Mouse (Mus musculus) G1E-ER4 (cell line): ENCODE data around the gene Bricd5. TPM values are rescaled to one million over a fixed set of nuclear protein-coding genes. Genes with fewer than 3 reads are reported as not detected.

Experiments used
- GATA1 ChIP-seq: IDR thresholded peaks from one replicate; pipeline ENCODE4 v1.8.0; 2012; ENCODE audit warnings: low read length, inconsistent platforms
- polyA plus RNA-seq: library from polyadenylated mRNA; stranded (reverse); fragments of >175 nt; gene quantifications from 2 replicates; pipeline ENCODE4 v1.2.3, GENCODE M21; 2012

Gene Bricd5
- polyA plus RNA-seq, 1 experiment: 0.10 TPM

DNA sequence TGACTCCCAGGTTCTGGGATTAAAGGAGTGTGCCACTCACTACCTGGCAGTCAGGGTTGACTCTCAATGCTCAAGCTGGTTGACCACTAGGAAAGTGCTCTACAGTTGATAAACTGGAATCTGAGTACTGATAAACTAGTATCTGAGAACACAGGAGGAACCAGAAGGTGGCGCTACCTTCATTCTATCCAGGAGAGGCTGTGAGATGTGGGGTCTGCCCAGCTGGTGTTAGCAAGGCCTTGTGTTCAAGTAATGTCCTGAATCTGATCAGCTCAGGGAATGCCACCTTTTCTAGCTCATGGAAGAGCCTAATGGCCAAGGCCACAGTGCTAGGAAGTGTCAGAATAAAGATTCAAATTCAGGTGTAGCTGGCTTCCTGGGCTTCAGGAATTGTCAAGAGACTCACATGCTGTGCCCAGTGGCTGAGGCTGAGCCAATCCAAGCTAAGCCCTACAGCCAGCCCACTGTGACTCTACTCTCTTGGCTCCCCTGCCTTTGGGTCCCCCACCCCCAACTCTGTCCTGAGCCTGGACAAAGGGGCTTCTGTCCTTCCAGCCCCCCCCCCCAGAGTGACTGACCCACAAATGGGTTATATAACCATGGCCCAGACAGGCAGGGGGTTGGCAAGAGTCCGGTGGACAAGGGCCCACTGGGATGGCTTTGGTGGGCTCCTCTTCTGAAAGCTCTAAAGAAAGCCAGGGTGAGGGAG is 21.1 kb downstream of the Bricd5 start:
- TF ChIP-seq GATA1: no peak

DNA sequence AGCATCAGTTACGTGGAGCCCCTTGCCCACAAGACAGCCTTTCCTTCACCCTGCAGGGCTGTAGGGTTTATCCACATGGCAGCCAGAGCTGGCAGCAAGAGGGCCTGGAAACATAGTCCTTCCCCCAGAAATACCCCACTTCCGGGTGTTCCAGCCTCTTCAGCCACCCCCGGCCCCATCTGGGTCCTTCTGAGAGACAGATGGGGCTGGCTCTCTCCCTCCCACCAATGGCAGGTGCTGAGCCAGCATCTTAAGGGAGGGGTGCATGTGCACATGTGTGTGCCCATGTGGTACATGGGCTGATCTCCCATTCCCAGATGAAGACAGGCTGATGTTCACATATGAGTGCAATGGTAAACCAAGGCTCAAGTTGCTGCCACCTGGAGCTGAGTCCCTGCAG is 21.8 kb downstream of the Bricd5 start:
- no peak for TF ChIP-seq GATA1

DNA sequence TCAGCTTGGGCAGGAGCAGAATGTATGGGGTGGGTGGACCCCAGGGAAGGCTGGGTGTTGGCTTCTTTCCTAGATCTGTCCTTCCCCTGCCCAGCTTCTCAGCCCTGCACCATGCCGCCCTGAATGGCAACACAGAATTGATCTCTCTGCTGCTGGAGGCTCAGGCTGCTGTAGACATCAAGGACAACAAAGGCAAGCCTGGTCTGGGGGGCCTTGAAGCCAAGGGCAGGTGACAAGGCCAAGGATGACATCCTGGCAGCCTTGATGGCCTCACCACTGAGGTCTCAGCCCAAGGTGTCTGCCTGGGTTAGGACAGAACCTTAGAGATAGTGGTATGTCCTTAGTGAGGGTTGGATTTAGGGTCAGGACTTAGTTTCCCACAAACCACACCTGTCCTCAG is 22.3 kb downstream of the Bricd5 start:
- TF ChIP-seq GATA1: no peak

DNA sequence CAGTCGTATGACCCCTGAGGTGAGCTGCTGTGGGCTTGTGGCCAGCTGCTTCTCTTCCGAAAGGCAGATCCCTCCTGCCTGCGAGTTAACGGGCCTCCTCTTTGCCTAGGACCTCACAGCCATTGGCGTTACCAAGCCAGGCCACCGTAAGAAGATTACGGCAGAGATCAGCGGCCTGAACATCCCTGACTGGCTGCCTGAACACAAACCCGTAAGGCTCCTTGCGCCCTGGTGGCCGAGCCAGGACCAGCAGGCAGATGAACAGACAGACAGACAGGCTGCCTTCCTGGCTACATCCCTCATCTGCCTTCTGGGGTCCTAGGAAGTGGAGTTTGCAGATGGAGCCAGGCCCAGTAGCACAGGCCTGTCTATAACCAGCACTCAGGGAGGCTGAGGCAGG is 28.5 kb downstream of the Bricd5 start:
- TF ChIP-seq GATA1: no peak

DNA sequence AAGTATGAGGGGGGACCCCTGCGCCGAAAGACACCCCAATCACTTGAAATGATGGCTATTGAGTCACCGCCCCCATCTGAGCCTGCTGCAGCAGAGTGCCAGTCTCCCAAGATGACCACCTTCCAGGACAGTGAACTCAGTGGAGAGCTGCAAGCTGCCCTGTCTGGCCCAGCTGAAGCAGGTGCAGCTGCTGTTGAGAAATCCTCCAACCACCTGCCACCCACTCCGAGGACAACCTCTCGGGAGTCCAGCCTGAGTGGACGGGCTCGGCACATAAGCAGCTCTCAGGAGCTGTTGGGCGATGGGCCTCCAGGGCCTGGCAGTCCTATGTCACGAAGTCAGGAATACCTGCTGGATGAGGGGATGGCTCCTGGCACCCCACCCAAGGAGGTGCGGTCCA is 30.4 kb downstream of the Bricd5 start:
- no peak for TF ChIP-seq GATA1

DNA sequence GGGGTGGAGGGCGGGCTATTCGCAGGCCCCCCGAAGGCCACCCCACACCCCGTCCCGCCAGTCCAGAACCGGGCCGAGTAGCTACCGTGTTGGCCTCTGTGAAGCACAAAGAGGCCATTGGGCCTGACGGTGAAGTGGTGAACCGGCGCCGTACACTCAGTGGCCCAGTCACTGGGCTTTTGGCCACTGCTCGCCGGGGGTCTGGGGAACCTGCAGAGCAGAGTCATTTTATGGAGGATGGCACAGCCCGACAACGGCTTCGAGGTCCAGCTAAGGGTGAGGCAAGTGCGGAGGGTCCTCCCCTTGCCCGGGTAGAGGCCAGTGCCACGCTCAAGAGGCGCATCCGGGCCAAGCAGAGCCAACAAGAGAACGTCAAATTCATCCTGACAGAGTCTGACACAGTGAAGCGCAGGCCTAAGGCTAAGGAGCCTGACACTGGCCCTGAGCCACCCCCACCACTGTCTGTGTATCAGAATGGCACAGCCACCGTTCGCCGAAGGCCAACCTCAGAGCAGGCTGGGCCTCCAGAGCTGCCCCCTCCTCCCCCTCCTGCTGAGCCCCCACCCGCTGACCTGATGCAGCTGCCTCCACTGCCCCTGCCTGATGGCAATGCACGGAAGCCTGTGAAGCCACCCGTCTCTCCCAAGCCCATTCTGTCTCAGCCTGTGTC is 31.7 kb downstream of the Bricd5 start:
- no peak for TF ChIP-seq GATA1

DNA sequence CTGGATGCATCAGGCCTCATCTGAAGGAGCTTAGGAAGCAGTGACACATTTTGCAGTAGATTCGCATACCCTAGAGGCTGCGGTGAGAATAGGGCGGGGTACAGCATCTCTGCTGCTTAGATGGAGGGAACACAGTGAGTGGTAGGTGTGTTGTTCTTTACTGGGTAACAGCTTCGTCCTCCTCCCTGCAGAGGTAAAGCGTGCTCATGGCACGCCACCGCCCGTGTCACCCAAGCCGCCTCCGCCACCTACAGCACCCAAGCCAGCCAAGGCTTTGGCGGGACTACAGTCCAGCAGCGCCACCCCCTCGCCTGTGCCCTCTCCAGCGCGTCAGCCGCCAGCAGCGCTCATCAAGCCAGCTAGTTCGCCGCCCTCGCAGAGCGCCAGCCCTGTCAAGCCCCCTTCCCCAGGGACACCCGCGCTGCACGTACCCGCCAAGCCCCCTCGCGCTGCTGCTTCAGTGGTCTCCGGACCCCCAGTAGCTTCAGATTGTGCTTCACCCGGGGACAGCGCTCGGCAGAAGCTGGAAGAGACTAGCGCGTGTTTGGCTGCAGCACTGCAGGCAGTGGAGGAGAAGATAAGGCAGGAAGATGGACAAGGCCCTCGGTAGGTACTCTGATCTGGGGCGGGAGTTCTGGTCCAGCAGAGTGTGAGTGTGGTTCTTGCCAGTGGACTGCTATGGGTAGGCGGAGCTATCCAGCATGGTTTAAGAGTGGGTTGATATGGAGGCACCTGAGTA is 32.8 kb downstream of the Bricd5 start:
- no peak for TF ChIP-seq GATA1

DNA sequence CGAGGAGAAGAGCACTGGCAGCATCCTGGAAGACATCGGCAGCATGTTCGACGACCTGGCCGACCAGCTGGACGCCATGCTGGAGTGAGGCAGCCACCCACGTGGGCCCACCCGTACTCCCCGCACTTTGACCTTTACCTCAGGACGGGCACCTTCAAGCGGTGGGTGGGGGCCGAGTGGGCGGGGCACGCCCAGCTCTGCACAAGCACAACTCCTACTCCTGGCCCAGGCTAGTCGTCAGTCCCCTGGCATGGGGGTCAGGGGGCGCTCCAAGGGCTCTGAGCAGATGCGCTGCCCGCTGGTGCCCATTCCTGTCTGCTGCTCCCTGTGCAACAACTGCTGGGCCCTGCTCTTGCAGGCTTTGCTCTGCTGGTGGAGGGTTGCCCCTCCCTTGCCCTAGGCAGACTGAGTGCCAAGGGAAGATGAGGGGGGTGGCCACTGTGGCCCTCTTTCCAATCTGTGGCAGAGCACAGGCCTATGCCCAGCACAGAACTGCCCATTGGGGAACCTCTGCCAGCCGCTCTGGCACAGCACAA is 33.5 kb downstream of the Bricd5 start:
- TF ChIP-seq GATA1: no peak

DNA sequence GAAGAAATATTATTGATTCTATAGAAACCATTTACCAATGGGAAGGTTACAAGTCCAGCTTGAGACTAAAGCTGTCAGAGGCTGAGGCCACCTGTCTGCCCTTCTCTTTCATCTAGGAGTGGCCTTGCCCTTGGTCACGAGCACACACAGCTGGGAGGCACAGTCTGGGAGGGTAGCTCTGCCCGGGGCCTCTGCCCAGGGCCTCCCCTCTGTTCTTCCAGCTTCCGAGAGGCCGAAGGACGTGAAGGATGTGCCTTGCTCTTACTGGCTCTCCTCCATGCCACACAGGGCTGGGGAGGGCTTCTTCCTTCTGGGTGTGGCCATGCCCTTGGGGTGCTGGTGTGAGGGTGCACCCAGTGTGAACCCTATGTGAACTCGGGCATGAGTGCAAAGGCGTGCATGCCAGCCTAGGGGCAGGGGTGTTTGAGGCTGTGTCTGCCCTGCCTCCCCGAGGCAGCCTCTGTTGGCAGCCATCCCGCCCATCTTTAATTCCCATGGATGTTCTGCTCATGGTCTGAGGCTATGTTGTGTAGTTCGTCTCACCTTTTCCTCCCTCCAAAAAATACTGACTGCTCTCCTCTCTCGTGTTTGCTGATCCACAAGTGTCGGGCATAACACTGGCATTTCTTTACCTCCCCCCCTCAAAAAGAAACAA is 34.2 kb downstream of the Bricd5 start:
- TF ChIP-seq GATA1: no peak

DNA sequence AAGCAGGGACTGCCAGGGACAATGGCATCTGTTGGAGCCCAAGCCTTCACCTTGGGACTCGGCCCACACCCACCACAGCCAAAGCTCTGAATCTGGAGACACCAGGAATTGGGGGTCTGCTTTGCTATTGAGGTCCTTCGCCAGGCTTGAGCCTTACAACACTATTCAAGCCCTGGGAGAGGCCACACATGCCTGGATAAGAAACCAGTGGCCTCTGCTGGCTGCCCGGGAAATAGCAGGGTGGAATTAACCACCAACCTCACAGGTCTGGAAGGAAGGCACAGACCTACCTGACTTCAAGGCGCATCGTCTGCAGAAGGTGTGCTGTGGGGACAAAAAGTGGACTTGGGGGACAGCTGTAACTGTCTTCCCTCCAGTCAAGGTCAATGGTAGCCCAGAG is 39.9 kb downstream of the Bricd5 start:
- no peak for TF ChIP-seq GATA1

DNA sequence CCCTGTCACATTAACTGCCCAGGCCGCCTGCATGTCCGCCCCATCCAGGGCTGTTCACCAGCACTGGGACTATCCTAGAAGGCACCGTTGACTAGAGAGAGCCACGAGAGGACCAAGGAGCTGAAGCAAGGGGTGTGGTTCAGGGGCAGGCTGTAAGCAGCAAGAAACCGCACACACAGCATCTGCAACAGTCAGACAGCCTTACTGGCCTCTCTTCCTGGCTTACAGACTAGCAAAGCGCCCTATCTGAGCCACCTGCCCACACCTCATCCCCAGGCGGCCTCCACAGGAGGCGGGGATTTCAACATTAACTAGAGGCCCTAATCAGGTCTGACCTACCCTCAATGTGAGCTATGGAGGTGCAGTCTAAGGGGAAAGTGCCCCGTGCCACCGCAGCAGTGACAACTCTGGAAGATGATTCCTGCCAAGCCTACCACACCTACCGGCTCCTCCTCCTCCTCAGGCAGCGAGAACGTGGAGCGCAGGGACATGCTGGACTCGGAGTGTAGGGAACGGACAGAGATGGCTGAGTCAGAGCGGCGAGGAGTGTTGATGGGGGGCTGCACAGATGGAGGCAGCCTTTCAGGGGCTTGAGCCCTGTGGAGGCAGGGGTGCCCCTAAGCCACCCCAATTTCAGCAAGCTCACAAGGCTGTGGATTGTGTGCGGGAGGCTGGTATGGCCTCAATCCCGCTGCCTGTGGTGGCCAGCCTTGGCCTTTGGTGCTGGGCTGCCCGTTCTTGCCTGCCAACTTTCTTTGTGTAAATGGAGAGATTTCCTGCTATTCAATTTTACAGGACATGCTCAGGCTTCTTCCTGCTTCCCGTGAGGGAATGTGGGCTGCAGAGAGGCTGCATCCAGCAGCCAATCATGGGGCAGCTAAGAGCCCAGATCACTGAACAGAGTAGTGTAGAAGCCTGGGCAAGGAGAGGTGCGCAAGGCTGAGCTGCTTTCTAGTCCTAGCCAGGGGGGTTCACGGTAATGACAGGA is 40.9 kb downstream of the Bricd5 start:
- no peak for TF ChIP-seq GATA1

DNA sequence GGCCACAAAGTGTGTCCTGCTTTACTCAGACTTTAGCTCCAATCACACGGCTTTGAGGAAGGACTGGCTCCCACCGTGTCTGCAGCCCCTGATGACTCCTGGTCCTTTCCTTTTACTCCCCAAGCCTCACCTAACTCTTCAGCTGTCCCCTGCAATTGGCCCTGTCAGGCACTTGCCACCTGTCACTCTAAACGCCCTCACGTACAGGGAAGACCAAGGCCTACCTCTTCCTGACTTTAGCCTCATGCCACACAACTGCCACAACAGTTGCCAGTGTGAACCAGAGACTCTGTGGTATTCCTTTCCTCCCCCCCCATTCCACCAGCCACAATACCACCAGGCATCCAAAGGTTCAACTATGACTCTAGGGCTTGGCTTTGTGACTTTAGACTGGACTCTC is 46.8 kb downstream of the Bricd5 start:
- no peak for TF ChIP-seq GATA1

DNA sequence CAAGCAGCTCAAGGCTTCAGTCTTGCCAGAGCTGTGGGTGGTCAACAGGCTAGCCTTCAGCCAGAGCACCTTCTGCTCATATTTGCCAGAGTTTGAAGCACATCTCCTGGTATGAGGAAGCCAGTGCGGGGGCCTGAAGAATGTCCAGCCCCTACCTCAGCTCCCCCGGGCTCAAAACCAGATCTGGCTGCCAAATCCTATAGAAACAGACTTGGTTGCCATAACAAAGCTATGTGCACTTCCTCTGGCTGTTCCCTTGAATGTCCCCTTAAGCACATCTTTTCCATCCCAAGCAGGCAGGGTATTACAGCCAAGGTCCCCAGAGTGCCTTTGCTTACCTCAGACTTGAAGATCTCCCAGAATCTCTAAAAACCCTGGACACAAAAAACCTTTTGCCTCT is 51.0 kb downstream of the Bricd5 start:
- TF ChIP-seq GATA1: no peak

Other genes with a start within 250 kb of the Bricd5 start
- 66.1 and 78.9 TPM in 2 replicates for gene Ccnf, start 222.4 kb upstream of the Bricd5 start, polyA plus RNA-seq
- not detected in 2 replicates for gene Abca17, start 122.8 kb upstream of the Bricd5 start, polyA plus RNA-seq
- gene Abca3, start 121.9 kb upstream of the Bricd5 start, polyA plus RNA-seq: 23.1 and 41.6 TPM in 2 replicates
- gene Rnps1, start 59.3 kb upstream of the Bricd5 start, polyA plus RNA-seq: 301 and 446 TPM in 2 replicates
- gene Eci1, start 47.2 kb upstream of the Bricd5 start, polyA plus RNA-seq: 47.6 and 64.0 TPM in 2 replicates
- gene Dnase1l2, start 30.8 kb upstream of the Bricd5 start, polyA plus RNA-seq: not detected in 2 replicates
- gene E4f1, start 3.6 kb upstream of the Bricd5 start, polyA plus RNA-seq: 19.4 and 22.8 TPM in 2 replicates
- 75.9 and 87.6 TPM in 2 replicates for gene Pgp, start 3.5 kb upstream of the Bricd5 start, polyA plus RNA-seq
- gene Mlst8, start 5.2 kb downstream of the Bricd5 start, polyA plus RNA-seq: 8.4 and 8.5 TPM in 2 replicates
- gene Caskin1, start 14.7 kb downstream of the Bricd5 start, polyA plus RNA-seq: 0.01 TPM in 1 of 2 replicates, not detected in the other
- gene Traf7, start 54.1 kb downstream of the Bricd5 start, polyA plus RNA-seq: 239 and 240 TPM in 2 replicates
- gene Rab26, start 60.3 kb downstream of the Bricd5 start, polyA plus RNA-seq: 0.29 and 0.30 TPM in 2 replicates
- gene Pkd1, start 76.0 kb downstream of the Bricd5 start, polyA plus RNA-seq: 4.0 and 6.5 TPM in 2 replicates
- 45.3 and 52.6 TPM in 2 replicates for gene Tsc2, start 158.7 kb downstream of the Bricd5 start, polyA plus RNA-seq
- gene Nthl1, start 158.8 kb downstream of the Bricd5 start, polyA plus RNA-seq: 24.0 and 31.0 TPM in 2 replicates
- gene Slc9a3r2, start 176.4 kb downstream of the Bricd5 start, polyA plus RNA-seq: not detected in 2 replicates
- not detected in 2 replicates for gene Npw, start 184.6 kb downstream of the Bricd5 start, polyA plus RNA-seq
- 90.5 and 98.9 TPM in 2 replicates for gene Zfp598, start 195.8 kb downstream of the Bricd5 start, polyA plus RNA-seq
- gene Syngr3, start 216.1 kb downstream of the Bricd5 start, polyA plus RNA-seq: 0.13 TPM in 2 replicates
- 149 and 186 TPM in 2 replicates for gene Gfer, start 222.3 kb downstream of the Bricd5 start, polyA plus RNA-seq
- gene Noxo1, start 222.3 kb downstream of the Bricd5 start, polyA plus RNA-seq: 0.33 and 0.89 TPM in 2 replicates
- 25.6 and 35.3 TPM in 2 replicates for gene Tbl3, start 233.8 kb downstream of the Bricd5 start, polyA plus RNA-seq
- gene Rnf151, start 244.2 kb downstream of the Bricd5 start, polyA plus RNA-seq: 0.14 and 0.36 TPM in 2 replicates
- 2,301 and 3,917 TPM in 2 replicates for gene Rps2, start 244.2 kb downstream of the Bricd5 start, polyA plus RNA-seq